Mouse (Mus musculus): Measurements from ENCODE around the gene Krt28. TPM values are rescaled to one million over a fixed set of nuclear protein-coding genes. Genes with fewer than 3 reads are reported as not detected.

Krt28 gene
- not detected for polyA plus RNA-seq (2017; shearing (Covaris generic))

DNA sequence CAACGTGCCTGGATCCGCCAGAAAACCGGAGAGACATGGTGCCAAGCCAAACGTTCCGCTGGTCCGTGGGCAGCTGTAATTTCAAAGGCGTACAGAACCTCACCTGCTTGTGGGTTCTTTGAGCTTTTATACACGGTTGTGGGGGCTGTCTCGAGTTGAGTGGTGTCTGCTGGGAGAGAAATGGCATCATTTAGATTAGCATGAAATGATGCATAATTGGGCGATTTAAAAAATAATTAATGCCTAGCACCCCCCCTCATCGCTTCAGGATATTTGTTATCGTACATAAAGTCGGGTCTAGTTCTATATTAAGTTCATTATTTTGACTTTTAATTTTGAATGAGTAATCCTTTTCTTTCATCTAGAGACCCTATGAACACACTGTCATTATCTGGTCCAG lies at the start of gene Krt28:
TSS of gene Krt28 (minus strand) at position 101 of the 400 bp plus-strand sequence.

DNA sequence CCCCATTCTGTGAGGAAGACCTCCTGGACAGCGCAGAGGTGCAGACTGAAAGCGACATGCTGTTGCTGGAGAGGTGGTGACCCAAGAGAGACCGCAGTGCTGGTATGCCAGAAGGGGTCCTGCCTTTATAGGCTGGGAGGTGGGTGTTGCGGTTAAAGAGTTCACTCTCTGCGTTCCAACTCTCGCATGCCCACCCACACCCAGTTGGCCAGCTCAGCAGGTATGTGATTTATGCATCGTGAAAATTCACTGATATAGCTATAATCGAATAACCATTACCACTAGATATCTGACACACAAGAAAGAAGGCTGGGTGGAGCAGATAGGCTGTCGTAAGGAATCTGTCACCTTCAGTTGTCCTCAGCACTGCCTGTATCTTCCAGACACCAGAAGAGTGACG lies 47.5 kb upstream of the Krt28 start, which contains the start of gene Krt12:
TSS of gene Krt12 (minus strand) at position 101 of the 400 bp plus-strand sequence.

DNA sequence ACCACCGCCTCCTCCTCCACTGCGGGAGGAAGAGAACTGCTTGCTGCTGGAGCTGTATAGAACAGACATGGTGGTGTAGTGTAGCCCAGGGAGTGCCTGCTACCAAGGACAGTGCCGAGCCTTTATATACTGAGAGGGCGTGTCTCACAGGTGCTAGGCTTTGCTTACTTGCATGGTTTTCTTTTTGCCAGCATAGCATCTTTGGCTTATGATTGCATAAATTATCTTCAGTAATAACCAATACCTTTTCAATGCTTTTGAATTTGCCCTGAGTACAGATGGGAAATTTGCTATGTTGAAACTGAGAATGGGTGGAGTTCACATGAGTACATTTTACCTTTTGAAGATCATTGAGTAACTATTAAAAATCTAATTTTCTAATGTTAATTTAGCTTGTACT lies 14.6 kb upstream of the Krt28 start, which contains the start of gene Krt10:
TSS of gene Krt10 (minus strand) at position 101 of the 400 bp plus-strand sequence.

DNA sequence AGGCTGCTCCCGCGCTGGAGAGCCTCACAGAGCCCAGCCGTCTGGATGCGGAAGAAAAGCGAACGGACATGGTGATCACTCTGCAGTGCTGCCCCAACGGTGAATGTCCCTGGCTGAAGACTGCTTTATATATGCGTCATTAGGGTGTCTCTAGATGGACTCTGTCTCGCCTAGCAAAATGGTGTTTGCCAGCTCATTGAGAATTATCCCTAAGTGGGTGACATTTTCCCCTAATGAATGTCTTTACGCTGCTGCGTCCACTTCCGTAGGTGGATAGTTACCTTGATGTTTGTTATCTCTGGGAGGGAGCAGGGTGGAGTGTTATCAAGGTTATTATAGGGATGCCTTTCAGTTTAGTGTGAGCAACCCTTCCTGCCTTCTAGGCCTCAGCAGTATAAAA lies 23.7 kb downstream of the Krt28 start, which contains the start of gene Krt27:
TSS of gene Krt27 (minus strand) at position 101 of the 400 bp plus-strand sequence.

GRCm38 (mm10) chr11:99337866-99338265 lies 36.8 kb downstream of the Krt28 start, which contains the start of gene Krt26:
TSS of gene Krt26 (minus strand) at chr11:99337966.

DNA sequence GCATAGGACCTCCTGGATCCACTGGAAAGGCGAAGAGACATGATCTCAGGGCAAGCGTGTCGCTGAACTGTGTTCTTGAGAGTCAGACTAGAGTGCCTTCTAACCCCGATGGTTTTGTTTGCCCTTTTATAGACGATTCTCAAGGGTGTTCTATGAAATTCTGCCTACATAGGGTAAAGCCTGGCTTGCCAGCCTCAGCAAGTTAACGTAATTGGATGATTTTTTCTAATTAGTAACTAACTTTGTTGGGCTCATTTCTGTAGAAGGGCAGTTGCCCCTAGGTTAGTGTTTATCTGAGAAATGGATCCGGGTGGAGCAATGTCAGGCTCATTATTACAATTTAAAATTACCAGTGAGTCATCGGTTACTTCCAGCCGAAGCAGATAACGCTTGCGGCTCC lies 51.9 kb downstream of the Krt28 start, which contains the start of gene Krt25:
TSS of gene Krt25 (minus strand) at position 101 of the 400 bp plus-strand sequence.

Other genes starting within 250 kb of the Krt28 start
- 398 TPM for gene Ccr7, start 219.8 kb downstream of the Krt28 start, polyA plus RNA-seq (2017; shearing (Covaris generic))
- gene Smarce1, start 143.9 kb downstream of the Krt28 start, polyA plus RNA-seq (2017; shearing (Covaris generic)), result 225 TPM
- 2.2 TPM for gene Krt222, start 130.8 kb downstream of the Krt28 start, polyA plus RNA-seq (2017; shearing (Covaris generic))
- not detected for gene Krt24, start 89.6 kb downstream of the Krt28 start, polyA plus RNA-seq (2017; shearing (Covaris generic))
- gene Krt25, start 52.0 kb downstream of the Krt28 start, polyA plus RNA-seq (2017; shearing (Covaris generic)), result not detected
- gene Krt26, start 36.9 kb downstream of the Krt28 start, polyA plus RNA-seq (2017; shearing (Covaris generic)), result not detected
- gene Krt27, start 23.8 kb downstream of the Krt28 start, polyA plus RNA-seq (2017; shearing (Covaris generic)), result not detected
- gene Krt10, start 14.5 kb upstream of the Krt28 start, polyA plus RNA-seq (2017; shearing (Covaris generic)), result 21.7 TPM
- not detected for gene Krt12, start 47.4 kb upstream of the Krt28 start, polyA plus RNA-seq (2017; shearing (Covaris generic))
- not detected for gene Krt20, start 63.2 kb upstream of the Krt28 start, polyA plus RNA-seq (2017; shearing (Covaris generic))
- not detected for gene Krt23, start 118.2 kb upstream of the Krt28 start, polyA plus RNA-seq (2017; shearing (Covaris generic))
- not detected for gene Krt39, start 146.4 kb upstream of the Krt28 start, polyA plus RNA-seq (2017; shearing (Covaris generic))
- gene Krt40, start 168.3 kb upstream of the Krt28 start, polyA plus RNA-seq (2017; shearing (Covaris generic)), result not detected
- not detected for gene Krtap3-3, start 176.0 kb upstream of the Krt28 start, polyA plus RNA-seq (2017; shearing (Covaris generic))
- gene Krtap3-2, start 181.9 kb upstream of the Krt28 start, polyA plus RNA-seq (2017; shearing (Covaris generic)), result not detected
- not detected for gene Gm11939, start 184.6 kb upstream of the Krt28 start, polyA plus RNA-seq (2017; shearing (Covaris generic))
- gene Krtap3-1, start 191.7 kb upstream of the Krt28 start, polyA plus RNA-seq (2017; shearing (Covaris generic)), result not detected
- gene Krtap1-5, start 206.1 kb upstream of the Krt28 start, polyA plus RNA-seq (2017; shearing (Covaris generic)), result not detected
- not detected for gene Krtap1-4, start 208.8 kb upstream of the Krt28 start, polyA plus RNA-seq (2017; shearing (Covaris generic))
- gene Krtap1-3, start 216.4 kb upstream of the Krt28 start, polyA plus RNA-seq (2017; shearing (Covaris generic)), result not detected
- gene Krtap9-3, start 223.2 kb upstream of the Krt28 start, polyA plus RNA-seq (2017; shearing (Covaris generic)), result not detected
- not detected for gene Gm11938, start 228.4 kb upstream of the Krt28 start, polyA plus RNA-seq (2017; shearing (Covaris generic))
- not detected for gene Gm11937, start 235.3 kb upstream of the Krt28 start, polyA plus RNA-seq (2017; shearing (Covaris generic))
- gene Krtap2-4, start 239.9 kb upstream of the Krt28 start, polyA plus RNA-seq (2017; shearing (Covaris generic)), result not detected
- not detected for gene Gm11562, start 245.5 kb upstream of the Krt28 start, polyA plus RNA-seq (2017; shearing (Covaris generic))